Mouse (Mus musculus): ENCODE results near the gene Ptpn5. TPM values are rescaled to one million over a fixed set of nuclear protein-coding genes. Genes with fewer than 3 reads are reported as not detected.
A peak's percentile ranks its signal among the peaks of the same experiment; 100 is the strongest.

The Ptpn5 gene
- polyA plus RNA-seq, 1 experiment, result 2.2 TPM

DNA sequence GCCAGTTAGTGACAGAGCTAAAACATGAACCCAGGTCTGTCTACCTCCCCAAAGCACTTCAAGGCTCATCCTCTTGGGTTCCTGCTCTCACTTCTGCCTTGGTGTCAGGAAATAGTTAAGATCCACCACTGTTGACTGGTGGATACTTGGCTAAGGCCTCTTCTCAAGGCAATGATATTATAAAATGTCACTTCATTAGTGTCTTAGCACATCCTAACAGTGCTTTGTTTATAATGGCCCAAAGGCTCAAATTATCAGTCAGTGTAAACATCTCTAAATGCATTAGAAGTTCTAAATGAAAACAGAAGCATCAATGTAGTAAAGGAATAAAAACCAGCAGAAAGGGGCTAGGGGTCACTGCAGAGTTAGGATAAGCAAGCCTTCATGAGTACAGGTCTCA, 26.5 kb downstream of the Ptpn5 start:
- Histone ChIP-seq H3K36me3 (ENCODE audit: control insufficient read depth, insufficient read depth, low read length) (no peaks in the 10 kb centered on the region), H3K4me1 (replicated peaks; ENCODE audit: control insufficient read depth, insufficient read depth, low read length) (no peaks in the 10 kb centered on the region), H3K4me3 (ENCODE audit: control insufficient read depth, insufficient read depth, low read length) (no peak overlapping the region), H3K27ac (ENCODE audit: control insufficient read depth, insufficient read depth, low read length) (no peak overlapping the region), H3K27me3 (ENCODE audit: control insufficient read depth, insufficient read depth, low read length) (no peaks in the 10 kb centered on the region)
- DNase-seq, result no peak
- TF ChIP-seq POLR2A (IDR thresholded peaks at IDR 0.05; ENCODE audit: control insufficient read depth, extremely low read depth, insufficient read depth, low read length, poor library complexity), result no peak
- no peak for TF ChIP-seq CTCF (IDR thresholded peaks at IDR 0.05; ENCODE audit: borderline replicate concordance, control insufficient read depth, extremely low read depth, insufficient read depth, low read length, poor library complexity)

DNA sequence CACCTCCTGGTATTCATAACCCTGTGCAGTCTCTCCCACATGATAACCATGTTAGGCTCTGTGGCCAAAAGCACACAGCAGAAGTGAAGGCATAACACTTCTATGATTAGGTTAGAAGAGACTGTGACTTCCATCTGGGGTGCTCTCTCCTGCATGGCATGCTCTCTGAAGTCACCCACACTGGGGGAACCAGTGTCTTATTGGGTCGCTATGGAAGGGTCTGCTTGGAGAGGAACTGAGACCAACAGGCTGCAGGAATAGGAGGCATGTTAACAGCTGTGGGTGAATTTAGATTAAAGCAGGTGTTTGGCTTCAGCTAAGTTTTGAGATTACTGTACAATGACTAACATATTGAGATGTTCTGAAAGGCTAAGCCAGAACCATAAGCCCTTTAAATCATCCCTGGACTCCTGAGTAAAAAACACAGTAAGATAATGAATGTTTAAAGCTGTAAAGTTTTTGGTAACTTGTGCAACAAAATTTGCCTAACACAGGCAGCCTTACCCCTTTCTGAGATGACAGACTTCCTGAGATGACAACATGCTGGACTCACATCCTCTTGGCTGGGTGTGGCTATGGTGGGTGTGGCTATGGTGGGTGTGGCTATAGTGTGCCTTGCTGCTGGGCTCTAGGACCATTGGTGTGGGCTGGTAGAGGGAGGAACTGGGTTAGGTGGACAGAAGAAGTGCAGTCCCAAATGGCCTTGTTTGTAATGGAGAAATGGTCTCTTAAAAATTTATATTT, 29.6 kb downstream of the Ptpn5 start:
- Histone ChIP-seq H3K36me3 (ENCODE audit: control insufficient read depth, insufficient read depth, low read length) (no peaks in the 10 kb centered on the region), H3K4me1 (replicated peaks; ENCODE audit: control insufficient read depth, insufficient read depth, low read length) (no peaks in the 10 kb centered on the region), H3K4me3 (ENCODE audit: control insufficient read depth, insufficient read depth, low read length) (no peak overlapping the region), H3K27ac (ENCODE audit: control insufficient read depth, insufficient read depth, low read length) (no peak overlapping the region), H3K27me3 (ENCODE audit: control insufficient read depth, insufficient read depth, low read length) (no peaks in the 10 kb centered on the region)
- TF ChIP-seq POLR2A (IDR thresholded peaks at IDR 0.05; ENCODE audit: control insufficient read depth, extremely low read depth, insufficient read depth, low read length, poor library complexity) (no peak), CTCF (IDR thresholded peaks at IDR 0.05; ENCODE audit: borderline replicate concordance, control insufficient read depth, extremely low read depth, insufficient read depth, low read length, poor library complexity) (no peak)
- 47% methylated on average over 1 of the region's 1 CpGs for WGBS
- DNase-seq, result peak; percentile 16

DNA sequence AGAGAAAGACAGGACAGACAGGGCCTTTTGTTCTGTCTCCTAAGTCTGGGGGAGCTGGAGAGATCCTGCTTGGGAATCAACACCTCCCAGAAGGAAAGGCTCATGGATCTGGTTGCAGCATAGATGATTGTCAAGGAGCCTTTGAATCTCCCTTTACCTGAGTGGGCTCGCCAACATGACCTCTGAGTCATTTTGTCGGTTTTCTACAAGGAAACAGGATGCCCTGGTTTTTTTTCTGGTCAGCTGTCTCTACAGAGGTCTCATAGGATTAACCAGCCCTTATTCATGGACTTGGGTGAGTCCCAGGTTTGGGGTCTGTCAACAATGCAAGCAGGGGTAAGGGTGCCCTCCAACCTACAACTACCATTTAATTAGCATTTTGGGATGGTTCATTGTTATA, 30.5 kb downstream of the Ptpn5 start:
- no peak for DNase-seq
- no peaks in the 10 kb centered on the region for H3K4me1 ChIP-seq (replicated peaks; ENCODE audit: control insufficient read depth, insufficient read depth, low read length)
- no peaks in the 10 kb centered on the region for H3K36me3 ChIP-seq (ENCODE audit: control insufficient read depth, insufficient read depth, low read length)
- no peak for TF ChIP-seq POLR2A (IDR thresholded peaks at IDR 0.05; ENCODE audit: control insufficient read depth, extremely low read depth, insufficient read depth, low read length, poor library complexity)
- TF ChIP-seq CTCF (IDR thresholded peaks at IDR 0.05; ENCODE audit: borderline replicate concordance, control insufficient read depth, extremely low read depth, insufficient read depth, low read length, poor library complexity), result no peak
- no peak overlapping the region for H3K27ac ChIP-seq (ENCODE audit: control insufficient read depth, insufficient read depth, low read length)
- no peak overlapping the region for H3K4me3 ChIP-seq (ENCODE audit: control insufficient read depth, insufficient read depth, low read length)
- no peaks in the 10 kb centered on the region for H3K27me3 ChIP-seq (ENCODE audit: control insufficient read depth, insufficient read depth, low read length)
- WGBS, result 28% methylated on average over 2 of the region's 2 CpGs

DNA sequence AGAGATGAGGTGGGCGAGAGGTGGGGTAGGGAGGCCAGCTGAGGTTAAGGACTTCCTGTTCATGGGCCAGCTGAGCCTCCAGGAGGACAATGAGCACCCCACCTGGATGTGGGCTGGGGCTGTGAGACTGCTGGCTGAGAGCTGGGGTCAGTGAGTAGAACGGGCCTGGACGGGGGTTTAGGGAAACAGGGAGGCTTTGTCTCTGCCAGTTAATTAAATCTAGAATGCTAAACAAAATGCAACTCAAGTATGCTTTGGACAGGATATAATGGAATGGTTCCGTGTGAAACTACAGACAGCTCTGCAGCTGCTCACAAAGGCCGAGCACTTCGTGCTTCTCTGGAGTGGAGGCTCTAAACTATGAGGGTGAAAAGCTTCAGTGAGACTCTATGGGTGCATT, 32.9 kb downstream of the Ptpn5 start:
- Histone ChIP-seq H3K27ac (ENCODE audit: control insufficient read depth, insufficient read depth, low read length) (no peak overlapping the region), H3K4me3 (ENCODE audit: control insufficient read depth, insufficient read depth, low read length) (no peak overlapping the region), H3K36me3 (ENCODE audit: control insufficient read depth, insufficient read depth, low read length) (no peaks in the 10 kb centered on the region), H3K4me1 (replicated peaks; ENCODE audit: control insufficient read depth, insufficient read depth, low read length) (no peaks in the 10 kb centered on the region), H3K27me3 (ENCODE audit: control insufficient read depth, insufficient read depth, low read length) (no peaks in the 10 kb centered on the region)
- no peak for DNase-seq
- TF ChIP-seq POLR2A (IDR thresholded peaks at IDR 0.05; ENCODE audit: control insufficient read depth, extremely low read depth, insufficient read depth, low read length, poor library complexity) (no peak), CTCF (IDR thresholded peaks at IDR 0.05; ENCODE audit: borderline replicate concordance, control insufficient read depth, extremely low read depth, insufficient read depth, low read length, poor library complexity) (no peak)
- 82% methylated on average over 6 of the region's 6 CpGs for WGBS

DNA sequence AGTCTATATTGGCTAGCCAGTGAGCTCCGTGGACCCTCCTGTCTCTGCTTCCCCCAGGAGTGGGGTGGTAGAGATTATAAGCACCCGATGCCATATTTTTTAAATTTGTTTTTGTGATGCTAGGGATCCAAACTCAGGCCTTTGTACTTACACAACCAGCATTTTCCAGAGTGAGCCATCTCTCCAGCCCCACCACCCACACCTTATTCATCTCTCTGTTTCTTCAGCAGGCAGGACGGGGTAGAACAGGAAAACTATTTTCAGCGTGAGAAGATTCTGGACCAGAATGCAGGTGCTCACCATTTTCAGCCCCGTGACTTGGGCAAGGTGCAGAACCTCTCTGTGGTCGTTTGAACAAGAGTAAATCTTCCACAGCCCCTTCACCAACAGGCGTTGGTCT, 34.2 kb downstream of the Ptpn5 start:
- Histone ChIP-seq H3K4me1 (replicated peaks; ENCODE audit: control insufficient read depth, insufficient read depth, low read length) (no peaks in the 10 kb centered on the region), H3K27me3 (ENCODE audit: control insufficient read depth, insufficient read depth, low read length) (no peaks in the 10 kb centered on the region), H3K4me3 (ENCODE audit: control insufficient read depth, insufficient read depth, low read length) (no peak overlapping the region), H3K27ac (ENCODE audit: control insufficient read depth, insufficient read depth, low read length) (no peak overlapping the region), H3K36me3 (ENCODE audit: control insufficient read depth, insufficient read depth, low read length) (no peaks in the 10 kb centered on the region)
- no peak for DNase-seq
- no peak for TF ChIP-seq POLR2A (IDR thresholded peaks at IDR 0.05; ENCODE audit: control insufficient read depth, extremely low read depth, insufficient read depth, low read length, poor library complexity)
- TF ChIP-seq CTCF (IDR thresholded peaks at IDR 0.05; ENCODE audit: borderline replicate concordance, control insufficient read depth, extremely low read depth, insufficient read depth, low read length, poor library complexity), result no peak
- WGBS, result 86% methylated on average over 7 of the region's 7 CpGs

DNA sequence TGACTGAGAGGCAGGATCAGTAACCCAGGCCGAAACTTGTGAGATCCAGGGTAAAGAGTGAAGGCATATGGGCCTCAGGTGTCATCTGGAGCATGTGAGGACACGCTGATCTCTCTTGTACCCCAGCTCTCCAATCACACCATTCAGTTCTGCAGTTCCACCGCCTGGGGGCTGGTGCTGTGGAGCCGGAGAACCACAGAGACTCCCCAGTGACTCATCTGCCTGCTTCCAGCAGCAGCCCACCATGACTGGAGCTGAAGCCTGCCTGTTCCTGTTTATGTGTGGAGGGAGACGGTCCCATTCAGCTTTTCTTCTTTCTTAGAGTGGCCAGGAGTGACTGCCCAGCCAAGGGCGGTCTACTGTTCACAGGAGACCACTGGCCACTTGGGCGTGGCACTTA, 35.4 kb downstream of the Ptpn5 start:
- DNase-seq, result no peak
- Histone ChIP-seq H3K4me3 (ENCODE audit: control insufficient read depth, insufficient read depth, low read length) (no peak overlapping the region), H3K27ac (ENCODE audit: control insufficient read depth, insufficient read depth, low read length) (no peak overlapping the region), H3K36me3 (ENCODE audit: control insufficient read depth, insufficient read depth, low read length) (no peaks in the 10 kb centered on the region), H3K27me3 (ENCODE audit: control insufficient read depth, insufficient read depth, low read length) (no peaks in the 10 kb centered on the region), H3K4me1 (replicated peaks; ENCODE audit: control insufficient read depth, insufficient read depth, low read length) (no peaks in the 10 kb centered on the region)
- TF ChIP-seq POLR2A (IDR thresholded peaks at IDR 0.05; ENCODE audit: control insufficient read depth, extremely low read depth, insufficient read depth, low read length, poor library complexity), result no peak
- TF ChIP-seq CTCF (IDR thresholded peaks at IDR 0.05; ENCODE audit: borderline replicate concordance, control insufficient read depth, extremely low read depth, insufficient read depth, low read length, poor library complexity), result no peak
- WGBS, result 78% methylated on average over 7 of the region's 7 CpGs

DNA sequence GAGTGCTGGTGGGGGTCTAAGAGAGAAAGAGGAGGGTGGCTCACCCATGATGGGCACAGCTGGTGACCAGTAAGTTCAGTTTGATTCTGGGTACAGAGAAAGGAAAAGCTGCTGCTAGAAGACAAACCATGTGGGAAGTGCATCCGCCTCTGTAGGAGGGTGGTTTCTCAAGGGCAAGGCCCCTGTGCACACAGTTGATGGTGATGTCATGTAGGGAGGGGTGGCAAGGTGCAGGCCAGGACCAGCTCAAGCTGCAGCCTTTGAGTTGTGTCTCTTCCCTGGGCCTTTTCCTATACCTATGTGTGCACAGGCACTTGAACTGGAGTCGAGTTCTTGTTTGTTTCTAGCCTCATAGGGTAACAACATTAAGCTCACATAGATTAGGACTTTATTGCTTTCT, 38.5 kb downstream of the Ptpn5 start:
- Histone ChIP-seq H3K27ac (ENCODE audit: control insufficient read depth, insufficient read depth, low read length) (no peak overlapping the region), H3K27me3 (ENCODE audit: control insufficient read depth, insufficient read depth, low read length) (no peaks in the 10 kb centered on the region), H3K4me3 (ENCODE audit: control insufficient read depth, insufficient read depth, low read length) (no peak overlapping the region), H3K36me3 (ENCODE audit: control insufficient read depth, insufficient read depth, low read length) (no peaks in the 10 kb centered on the region), H3K4me1 (replicated peaks; ENCODE audit: control insufficient read depth, insufficient read depth, low read length) (no peaks in the 10 kb centered on the region)
- TF ChIP-seq POLR2A (IDR thresholded peaks at IDR 0.05; ENCODE audit: control insufficient read depth, extremely low read depth, insufficient read depth, low read length, poor library complexity), result no peak
- WGBS, result 68% methylated on average over 2 of the region's 2 CpGs
- no peak for DNase-seq
